Mouse (Mus musculus): ENCODE measurements around the gene Kcnab1.

Gene Kcnab1

DNA sequence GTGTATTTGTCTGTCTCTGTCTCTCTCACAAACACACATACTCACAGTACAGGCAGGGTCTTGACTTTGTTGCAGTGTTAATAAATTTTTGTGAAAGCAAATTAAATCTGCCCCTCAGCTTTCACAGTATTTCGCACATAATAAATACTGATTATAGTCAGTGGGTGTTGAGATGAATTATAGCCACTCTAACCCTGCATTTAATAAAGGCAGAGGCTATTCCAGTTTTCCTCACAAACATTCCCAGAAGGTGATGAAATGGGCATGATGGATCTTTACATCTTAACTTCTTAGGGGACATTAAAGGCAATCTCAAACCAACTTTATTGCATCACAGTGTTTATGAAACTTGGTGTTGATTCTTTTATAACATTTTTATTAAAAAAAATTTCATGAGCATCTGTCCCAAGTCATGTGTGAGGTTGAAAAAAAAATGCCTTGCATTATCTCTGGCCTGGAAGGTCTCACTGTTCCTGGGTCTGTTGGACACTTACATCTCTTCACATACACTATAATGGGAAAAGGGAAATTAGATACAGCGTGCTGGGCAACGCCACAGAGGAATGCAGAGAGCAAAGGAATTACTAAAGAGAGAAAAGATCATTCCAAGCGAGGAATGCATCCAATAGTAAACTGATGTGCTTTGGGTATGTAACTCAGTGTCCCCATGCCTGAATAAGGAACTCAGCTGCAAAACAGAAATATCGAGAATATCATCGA, 95.3 kb downstream of the Kcnab1 start:
- DNase-seq (ENCODE audit: low spot score) = no peak

DNA sequence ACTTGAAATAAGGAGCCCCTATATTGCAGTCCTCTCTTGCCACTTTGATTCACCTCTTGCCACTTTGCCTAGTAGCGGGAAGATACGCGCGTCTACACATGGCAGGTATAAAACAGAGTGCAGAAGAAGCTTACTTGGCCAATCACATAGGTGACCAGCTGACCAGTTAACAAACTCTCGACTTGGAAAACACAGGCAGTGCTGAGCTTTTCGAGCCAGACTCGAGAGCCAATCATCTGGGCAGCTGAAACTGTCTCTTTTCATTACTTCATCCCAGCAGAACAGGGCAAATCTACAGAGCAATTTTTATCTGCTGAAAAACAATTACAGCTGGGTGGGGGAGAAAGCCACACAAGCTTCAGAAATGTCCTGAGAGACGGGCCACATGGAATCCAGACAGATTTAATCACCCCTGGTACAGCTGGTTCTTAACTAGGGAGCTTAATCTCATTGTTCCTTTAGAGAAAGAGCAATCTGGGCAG, 96.4 kb downstream of the Kcnab1 start:
- DNase-seq (ENCODE audit: low spot score) = no peak

DNA sequence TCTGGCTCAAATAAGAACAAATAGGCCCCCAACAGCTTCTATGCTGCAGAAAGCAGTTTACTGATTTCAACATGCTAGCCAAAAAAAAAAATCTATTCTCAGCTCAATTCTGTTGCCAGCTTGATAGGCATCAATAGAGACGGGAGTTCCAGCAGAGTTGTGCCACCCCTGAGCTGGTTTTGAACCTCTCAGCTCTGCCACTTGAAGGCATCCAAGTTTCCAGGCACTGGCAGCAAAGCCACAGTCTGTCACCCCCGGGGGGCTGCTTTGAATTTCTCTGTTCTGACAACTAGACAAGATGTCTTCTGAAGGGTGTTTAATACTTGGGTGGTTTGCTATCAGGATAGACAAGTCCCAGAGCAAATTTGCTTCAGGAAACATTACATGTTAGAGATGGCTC, 104.5 kb downstream of the Kcnab1 start:
- DNase-seq (ENCODE audit: low spot score) = no peak

DNA sequence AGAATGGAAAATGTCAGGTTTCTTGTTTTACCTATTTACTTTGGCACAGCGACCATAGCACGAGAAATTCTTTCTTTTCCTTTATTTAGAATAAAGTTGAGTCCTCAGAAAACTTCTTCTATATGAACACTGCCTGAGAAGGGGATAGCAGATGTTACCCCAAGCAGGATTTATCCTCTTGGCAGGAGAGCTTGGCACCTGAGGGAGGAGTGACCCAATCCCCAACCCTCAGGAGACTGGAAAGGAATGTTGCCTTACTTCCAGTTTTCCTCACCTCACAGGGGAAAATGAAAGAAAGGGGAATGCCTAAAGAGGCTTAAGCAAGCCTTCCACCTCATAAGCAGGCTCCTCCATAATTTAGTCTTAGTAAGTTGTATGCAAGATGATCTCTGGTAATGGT, 105.5 kb downstream of the Kcnab1 start:
- no peak for DNase-seq (ENCODE audit: low spot score)

DNA sequence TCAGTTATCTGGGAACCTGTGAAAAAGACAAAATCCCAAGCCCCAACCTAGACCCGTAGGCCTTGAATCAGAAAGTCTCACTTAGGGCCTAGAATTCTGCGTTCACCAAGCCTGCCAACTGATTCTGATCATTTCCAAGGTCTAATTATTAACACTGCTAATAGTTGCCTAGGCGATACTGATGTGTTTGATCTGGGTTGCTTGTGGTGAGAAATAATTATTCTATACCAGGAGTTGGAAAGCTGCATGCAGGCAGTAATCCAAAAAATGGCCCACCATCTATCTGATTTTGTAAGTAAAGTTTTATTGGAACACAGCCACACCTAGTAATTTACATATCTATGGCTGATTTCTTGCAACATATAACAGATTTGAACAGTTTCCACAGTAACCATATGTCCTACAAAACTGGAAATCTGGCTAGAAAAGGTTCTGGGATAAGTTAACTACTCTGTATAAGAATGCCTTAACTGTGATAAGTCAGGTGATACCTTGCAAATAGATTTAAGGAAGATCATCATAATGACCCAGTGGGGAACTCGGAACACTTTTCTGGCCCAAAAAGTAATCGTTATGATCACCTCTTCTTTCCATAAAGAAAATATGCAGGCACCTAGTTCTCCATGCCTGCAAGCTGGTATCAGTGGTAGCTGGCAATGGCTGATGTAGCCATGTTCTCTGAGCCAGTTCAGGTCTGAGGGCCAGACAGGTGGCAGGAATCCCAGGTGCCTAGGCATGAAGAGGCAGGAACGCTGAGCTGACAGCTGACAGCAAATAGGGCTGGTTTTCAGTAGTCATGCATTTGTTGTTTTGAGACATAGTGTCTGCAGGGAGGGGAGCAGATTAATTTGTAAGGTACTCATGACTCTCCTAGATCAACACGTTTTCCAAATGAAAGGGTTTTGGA, 108.7 kb downstream of the Kcnab1 start:
- DNase-seq (ENCODE audit: low spot score) = no peak

DNA sequence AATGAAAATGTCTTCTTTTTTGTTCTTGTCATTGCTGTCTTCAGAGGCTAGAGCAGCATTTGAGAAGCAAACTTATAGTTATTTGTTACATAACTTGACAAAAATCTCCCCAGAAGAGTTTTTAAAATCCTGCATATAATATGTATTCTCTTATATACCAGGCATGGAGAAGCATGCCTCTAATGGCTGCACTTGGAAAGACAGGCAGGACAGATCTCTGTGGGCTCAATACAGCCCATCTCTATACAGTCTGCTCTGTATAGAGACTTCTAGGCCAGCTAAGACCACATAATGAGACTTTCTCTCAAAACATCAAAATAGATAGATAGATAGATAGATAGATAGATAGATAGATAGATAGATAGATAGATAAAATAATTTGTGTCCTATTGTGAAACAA, 111.1 kb downstream of the Kcnab1 start:
- no peak for DNase-seq (ENCODE audit: low spot score)

DNA sequence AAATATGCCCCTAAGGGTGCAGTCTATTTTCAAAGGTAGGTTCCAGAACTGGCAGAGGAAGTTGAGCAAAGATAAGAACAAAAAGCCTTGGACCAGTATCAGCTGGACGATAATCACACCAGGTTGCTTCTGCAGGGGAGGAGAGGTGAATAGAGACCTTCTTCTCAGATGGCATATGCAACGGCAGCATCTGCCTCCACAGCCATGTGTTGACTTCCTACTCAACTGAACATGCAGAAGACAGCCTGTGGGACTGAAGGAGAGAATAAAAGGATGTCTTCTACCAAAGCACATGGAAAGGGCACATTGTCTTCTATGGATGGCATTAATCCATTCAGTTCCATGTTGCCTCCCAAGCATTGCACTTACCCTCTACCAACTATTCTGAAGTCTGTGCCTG, 114.5 kb downstream of the Kcnab1 start:
- no peak for DNase-seq (ENCODE audit: low spot score)

DNA sequence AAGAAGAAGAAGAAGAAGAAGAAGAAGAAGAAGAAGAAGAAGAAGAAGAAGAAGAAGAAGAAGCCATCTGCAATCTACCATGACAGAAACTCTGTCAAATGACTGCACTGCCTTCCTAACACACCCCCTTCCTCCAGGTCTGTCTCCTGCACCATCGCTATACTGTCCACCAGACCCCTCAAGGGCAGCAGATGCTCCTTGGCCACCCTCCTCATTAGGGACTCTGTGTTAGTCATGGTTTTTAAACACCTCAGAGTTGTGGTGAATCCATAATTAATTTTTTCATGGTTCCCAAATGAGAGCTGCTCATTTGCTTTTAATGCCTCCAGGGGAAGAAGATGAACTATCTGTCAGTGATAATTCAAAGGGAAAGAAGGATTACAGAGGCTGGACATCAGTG, 121.8 kb downstream of the Kcnab1 start:
- DNase-seq (ENCODE audit: low spot score) = no peak

DNA sequence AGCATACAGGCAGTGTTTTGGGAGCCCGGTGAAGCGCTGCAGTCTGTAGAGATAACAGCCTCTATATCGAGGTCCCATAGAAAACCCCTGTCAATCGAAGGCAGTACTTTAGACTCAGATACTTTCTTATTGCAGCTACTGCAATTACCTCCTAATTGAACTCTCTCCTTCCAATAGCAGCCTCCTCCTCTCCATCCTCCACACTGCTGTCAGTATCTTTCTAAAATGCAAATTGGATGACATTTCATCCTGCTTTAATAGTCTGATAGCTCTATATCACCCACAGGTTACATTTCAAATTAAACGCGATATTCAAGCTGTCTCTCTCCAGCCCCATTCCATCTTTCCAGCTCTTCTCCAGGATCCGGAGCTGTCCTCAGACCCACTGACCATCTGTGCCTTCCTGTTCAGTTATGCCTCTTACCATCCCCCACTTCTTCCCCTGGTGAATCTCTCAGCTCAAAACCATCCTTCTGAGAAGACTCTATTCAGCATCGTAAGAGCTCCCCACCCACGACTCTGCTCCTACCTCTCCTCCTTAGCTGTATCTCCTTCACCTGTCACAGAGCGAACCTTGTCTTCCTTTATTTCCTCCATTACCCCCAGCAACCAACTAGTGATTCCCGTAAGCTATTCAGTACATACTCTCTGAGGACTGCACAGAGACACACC, 122.4 kb downstream of the Kcnab1 start:
- no peak for DNase-seq (ENCODE audit: low spot score)

DNA sequence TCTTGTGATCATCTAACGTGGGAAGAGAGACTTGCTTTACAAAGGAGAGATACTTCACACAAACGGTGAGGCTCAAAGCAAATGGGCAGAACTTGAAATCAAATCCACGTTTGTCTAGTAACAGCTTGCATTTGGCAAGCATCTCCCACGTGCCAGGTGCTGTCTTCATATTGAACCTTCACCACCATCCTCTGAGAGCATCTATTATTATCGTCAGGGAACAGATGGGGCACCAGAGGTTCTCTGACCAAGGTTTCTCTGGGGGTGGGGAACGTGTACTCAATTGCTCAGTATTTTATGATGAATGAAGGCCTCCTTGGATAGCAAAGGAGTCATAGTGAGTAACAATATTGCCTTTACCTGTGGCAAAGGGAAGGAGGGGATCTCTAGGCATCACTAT, 139.8 kb downstream of the Kcnab1 start:
- no peak for DNase-seq (ENCODE audit: low spot score)

DNA sequence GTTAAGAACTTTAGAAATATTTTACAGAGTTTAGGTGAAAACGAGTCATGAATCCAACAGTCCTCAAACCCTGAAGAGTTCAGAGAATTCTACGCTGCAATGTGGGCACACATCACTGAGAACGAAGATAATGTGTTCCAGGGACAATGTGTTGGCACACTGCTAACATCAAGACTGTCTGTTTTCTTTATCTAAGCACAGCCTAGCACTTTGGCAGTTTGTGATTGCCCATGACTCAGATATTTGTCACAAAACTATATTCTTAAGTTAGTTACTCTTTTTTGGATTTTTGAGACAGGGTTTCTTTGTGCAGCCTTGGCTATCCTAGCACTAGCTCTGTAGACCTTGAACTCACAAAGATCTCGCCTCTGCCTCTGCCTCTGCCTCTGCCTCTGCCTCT, 151.3 kb downstream of the Kcnab1 start:
- no peak for DNase-seq (ENCODE audit: low spot score)

DNA sequence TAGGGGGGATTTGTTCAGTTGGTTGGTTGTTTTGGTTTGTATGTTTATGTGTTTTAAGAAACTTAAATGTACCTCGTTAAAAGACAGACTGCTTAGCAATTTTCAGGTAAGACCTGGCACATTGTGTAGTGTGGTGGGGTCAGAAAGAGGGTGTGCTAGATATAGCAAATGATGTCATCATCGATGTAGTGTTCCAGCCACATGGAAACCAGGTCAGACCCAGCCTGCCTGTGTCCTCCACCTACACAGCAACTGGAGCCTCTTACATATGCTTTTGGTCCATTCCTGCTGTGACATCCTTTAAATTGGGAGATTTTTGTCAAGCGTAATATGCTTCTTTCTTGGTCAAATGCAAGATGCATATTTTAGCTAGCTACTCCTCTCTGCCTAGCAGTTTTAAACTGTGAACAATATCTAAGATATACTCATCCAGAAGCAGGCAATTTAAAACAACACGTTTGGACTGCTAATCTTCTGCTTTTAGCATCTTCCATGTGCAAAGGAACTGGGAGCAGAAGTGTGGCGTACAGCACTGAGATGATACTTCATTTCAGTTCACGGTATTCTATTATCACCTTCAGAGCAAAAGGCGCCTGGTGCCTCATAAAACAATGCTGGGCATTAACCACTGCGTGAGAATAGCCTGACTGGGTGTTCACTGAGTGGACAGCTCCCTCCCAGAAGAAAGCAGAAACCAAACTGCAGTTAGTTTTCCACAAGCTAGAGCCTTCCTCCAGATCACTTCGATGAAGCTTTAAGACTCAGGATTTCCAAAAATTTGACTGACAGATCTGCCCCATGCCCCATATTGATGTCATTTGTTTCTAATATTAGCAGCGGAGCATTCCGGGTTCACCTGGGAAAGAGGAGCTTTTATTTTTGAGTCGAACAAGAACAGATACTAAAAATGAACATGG, 153.6 kb downstream of the Kcnab1 start:
- DNase-seq (ENCODE audit: low spot score) = no peak

DNA sequence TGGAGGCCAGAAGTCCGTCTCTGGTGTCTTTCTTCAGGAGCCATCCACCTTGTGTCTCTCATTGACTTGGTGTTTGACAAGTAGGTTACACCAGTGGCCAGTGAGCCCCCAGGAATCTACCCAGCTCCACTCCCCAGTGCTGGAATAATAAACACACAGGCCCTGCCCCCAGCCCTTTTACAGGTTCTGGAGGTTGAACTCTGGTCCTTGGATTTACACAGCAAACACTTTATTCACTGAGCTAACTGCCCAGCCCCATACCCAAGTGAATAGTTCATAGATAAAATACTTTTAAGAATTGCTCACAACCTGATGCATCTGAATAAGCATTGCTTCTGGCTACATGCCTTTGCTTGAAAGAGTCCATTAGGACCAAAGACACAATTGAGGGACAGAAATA, 164.1 kb downstream of the Kcnab1 start:
- DNase-seq (ENCODE audit: low spot score) = peak; percentile 6

DNA sequence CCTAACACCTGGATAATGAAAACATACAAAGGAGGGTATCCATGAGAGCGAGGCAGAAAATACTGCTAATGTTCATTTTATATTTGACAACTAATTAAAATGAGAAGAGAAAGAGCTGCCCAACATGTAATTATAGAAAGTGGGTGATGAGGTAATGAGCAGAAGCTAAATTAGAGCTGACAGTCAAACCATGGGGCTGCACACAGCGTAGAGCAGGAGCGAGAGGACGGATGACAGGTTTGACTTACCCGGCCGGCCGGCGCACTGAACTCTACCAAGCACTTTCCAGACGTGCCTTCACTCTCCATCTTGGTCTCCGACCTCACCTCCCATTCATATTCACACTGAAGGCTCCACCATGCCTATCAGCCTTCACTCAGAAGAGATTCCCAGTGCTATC, 168.6 kb downstream of the Kcnab1 start:
- DNase-seq (ENCODE audit: low spot score) = no peak

DNA sequence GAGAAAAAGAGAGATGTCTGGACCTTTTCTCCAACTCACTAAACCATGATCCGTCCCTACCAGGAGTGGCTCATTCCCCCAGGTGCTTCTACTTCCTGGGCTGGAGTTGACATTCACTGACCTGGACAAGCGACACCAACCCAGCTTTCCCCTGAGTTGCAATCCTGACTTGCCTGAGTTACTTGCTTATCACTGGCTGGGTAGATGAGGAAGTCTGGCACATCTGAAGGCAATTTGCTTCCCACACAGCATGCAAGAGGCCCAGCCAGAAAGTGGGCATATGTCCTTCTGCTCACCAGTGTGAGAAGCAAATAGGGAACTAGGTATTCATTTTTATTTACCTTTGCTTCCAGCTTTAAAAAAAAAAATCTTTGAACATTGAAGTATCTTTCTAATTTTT, 174.2 kb downstream of the Kcnab1 start:
- no peak for DNase-seq (ENCODE audit: low spot score)

DNA sequence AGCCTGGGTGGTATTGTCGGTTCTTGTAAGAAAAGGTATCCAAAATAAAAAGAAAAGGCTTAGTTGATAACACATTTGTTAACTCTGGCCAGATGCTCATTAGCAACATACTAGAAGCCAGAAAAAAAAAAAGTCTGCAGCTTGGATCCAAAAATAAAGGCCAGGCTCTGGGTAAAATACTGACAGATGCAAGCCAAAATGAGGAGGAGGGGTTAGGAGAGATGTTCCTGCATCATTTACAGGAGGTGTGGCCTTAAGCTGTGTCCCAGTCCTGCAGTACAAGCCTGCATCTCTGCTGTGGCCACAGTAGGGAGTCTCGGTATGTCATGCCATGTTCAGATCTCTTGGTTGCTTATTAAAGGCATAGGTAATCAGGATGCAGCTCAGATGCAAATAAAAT, 179.8 kb downstream of the Kcnab1 start:
- DNase-seq (ENCODE audit: low spot score) = no peak

DNA sequence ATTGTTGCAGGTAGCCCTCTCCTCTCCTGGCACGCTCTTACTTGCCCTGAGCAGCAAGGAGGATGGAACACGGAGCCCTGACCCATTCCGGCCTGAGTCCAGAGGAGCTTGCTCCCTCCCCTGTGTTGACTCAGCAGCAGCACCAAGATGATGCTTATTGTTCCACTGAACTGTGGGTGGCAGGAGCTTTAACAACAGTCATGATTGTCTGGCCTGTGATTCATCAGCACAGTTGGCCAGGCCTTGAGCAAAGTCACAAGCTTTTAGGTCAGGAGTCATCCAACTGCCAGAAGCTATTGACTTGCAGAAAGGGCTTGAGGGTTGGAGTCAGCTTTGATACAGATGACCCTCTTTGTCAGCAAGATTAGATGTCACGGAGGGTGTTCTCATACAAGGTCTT, 187.8 kb downstream of the Kcnab1 start:
- no peak for DNase-seq (ENCODE audit: low spot score)

DNA sequence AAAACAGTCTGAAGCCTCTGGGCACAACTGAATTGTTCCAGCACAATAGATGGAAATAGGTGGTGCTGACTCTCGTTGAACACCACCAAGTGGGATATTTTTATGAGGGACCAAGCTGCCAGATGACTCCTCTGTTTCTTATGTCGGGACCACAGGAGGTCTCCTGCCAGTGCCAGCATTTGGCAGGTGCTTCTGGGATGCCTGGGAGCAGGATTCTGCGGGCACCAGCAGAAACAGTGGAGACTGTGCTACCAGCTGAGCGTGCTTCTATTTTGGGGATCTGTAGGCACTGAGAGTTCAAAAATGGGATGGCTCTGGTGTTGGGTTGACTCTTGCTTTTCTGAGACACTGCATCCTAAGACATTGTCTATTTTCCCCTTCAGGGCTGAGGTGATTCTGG, 190.0 kb downstream of the Kcnab1 start:
- DNase-seq (ENCODE audit: low spot score) = no peak

DNA sequence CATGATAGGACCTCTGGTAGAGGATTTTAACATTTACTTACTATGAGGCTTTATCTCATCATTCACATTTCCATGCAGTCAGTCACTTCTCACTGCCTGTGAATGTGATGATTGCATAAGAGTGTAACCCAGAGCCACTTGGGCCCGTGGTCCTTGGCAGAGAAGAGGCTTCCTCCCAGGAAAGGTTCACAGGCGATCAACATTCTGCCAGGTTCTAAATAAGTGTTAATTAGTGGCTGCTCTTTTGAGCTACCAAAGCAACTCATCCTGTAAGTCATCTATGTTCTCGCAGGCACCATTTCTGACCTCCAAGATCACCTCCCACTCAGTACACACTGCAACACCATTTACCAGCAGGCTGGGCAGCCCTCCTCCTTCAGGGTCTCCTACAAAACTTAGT, 192.3 kb downstream of the Kcnab1 start:
- DNase-seq (ENCODE audit: low spot score) = no peak

DNA sequence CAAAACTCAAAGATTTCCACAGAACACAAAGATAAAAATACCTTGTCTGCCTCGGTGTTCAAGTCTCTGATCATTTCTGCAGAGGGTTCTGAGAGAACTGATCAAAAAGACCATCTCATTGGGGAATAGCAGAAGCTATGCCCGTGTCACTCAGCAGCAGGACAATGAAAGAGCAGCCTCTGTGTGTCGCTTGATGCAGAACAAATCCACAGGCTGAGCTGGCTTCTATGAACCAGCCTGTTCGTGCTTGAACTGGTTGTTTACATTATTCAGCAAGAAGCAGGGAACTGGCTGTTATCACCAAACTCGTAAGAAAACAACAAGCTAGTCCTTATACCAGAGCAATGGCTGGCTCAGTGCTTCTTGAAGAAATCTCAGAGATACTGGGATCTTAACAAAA, 193.4 kb downstream of the Kcnab1 start:
- no peak for DNase-seq (ENCODE audit: low spot score)

DNA sequence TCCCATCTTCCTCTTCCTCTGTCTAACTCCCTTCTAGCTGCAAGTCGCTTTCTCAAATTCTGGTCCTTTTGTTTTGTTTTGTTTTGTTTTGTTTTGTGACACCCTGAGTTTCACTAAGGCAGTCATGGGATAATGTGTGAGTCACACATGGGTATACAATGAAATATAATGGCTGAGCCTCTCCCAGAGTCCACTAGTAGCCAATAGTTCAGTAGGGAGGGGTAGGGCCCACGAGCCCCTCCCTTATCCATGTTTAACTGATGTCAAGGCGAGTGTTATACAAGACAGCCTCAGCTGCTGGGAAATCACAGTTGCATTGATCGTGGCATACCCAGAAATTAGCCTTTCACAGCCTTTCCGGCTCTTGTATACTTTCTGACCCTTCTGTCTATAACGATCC, 206.7 kb downstream of the Kcnab1 start:
- no peak for DNase-seq (ENCODE audit: low spot score)

DNA sequence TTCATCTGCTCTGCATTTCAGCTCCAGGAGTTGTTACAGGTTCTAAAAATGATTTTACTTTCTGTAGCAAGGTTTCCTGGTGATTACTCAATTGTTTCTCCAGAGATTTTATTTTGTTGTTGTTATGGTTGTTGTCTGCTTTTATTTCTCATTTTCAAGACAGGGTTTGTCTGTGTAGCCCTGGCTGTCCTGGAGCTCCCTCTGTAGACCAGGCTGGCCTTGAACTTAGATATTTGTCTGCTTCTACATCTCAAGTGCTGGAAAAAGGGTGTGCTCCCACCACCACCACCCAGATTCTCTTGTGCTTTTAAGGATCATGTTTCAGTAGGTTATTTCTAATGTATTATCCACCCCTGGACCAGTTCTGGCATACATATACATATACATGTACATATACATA, 207.6 kb downstream of the Kcnab1 start:
- DNase-seq (ENCODE audit: low spot score) = no peak
